Mouse (Mus musculus) thymus, postnatal 4 days (tissue): ENCODE measurements at regions not wholly inside any gene's neighbourhood (a gene's known extent, or its start where the extent isn't known, plus 50 kb on each side); places are given as distances from the start of the nearest gene placed in this dataset.

ENCODE experiments used
- DNase-seq: peaks from one replicate; pipeline ENCODE4 v3.0.0; 2021

DNA sequence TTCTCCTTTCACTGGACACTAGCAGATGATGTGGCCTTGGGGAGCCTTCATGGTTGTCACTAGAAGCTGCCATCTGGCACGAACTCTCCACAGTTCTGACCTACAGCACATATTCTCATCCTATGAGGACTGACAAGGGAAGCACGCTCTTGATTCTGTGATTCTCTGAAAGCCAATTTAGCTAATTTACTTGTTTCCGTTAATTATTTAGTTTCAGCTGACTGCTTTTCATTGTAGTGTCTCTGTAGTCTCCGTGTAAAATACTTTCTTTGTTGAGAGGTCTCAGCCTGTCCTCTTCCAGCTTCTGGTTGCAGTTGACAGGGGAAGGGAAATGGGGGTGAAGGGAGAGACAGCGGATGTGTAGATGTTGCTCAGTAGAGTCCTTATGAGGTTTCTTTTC lies 102.9 kb upstream of the Sp4 start:
- no peak for DNase-seq

DNA sequence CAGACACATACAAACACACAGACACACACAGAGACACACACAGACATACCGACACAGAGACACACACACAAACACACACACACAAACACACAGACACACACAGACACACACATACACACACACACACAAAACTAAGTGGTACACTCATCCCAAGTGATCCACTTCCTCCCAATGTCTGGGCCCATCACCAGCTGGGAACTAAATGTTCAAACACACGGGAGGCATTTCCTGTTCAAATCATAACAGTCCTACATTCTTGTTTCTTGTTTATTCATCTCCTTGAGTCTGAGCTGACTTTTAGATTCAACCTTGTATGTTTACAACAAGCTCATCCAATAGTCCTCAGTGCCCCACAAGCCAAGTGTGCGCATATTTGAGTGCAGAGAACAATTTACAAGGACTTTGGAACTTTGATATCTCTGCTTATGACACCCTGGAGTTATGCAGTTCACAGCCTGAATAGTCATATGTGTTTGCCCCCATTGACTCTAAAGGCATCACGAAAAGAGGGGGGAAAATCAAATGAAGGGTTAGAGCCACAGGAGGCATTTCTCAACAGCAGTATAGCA lies 102.4 kb upstream of the Sp4 start:
- DNase-seq: no peak

DNA sequence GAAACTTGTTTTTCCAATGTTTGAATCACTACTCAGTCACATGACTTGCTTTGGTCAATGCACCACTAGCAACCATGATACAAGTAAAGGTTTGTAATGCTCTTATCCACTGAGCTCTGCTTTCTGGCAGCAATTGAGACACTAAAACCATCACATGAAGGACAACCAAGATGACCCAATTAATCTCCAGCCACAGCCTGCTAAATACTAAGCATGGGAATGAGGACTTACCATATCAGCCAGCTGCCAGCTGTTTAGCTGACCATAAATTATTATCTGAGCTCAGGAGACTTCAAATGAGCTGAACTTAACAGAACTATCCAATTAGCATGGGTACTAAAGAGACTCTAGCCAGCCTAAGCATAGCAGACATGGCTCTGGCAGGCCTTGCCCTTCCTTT lies 100.1 kb upstream of the Sp4 start:
- DNase-seq: no peak

DNA sequence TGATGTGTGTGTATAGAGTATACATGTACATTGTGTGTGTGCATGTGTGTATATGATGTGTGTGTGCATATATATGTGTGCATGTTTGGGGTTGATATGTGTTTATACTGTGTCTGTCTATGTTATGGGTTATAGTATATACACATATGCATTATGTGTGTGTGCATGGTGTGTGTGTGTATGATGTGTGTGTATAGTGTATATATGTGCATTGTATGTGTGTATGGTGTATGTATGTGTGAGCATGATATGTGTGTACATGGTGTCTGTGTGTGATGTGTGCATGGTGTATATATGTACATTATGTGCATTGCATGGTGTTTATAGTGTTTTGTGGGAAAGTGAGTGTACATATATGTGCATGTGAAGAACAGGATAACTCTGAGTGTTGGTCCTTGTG lies 90.4 kb upstream of the Sp4 start:
- DNase-seq: no peak

DNA sequence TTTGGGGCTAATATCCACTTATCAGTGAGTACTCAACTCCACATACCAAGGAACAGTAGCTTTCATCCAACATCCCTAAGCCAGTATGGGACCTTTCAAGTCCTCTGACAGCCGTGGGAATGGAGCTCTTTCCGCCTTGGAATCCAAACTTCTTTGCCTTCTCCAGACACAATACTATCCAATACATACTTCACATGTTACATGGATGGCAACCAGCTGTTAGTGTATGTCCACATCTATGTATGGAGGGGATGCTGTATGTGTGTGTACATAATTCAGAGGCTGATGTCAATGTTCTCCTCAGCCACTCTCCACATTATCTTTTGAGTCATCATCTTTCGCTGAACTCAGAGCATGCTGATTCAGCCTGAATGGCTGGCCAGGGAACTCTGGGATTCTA lies 79.8 kb upstream of the Sp4 start:
- no peak for DNase-seq

DNA sequence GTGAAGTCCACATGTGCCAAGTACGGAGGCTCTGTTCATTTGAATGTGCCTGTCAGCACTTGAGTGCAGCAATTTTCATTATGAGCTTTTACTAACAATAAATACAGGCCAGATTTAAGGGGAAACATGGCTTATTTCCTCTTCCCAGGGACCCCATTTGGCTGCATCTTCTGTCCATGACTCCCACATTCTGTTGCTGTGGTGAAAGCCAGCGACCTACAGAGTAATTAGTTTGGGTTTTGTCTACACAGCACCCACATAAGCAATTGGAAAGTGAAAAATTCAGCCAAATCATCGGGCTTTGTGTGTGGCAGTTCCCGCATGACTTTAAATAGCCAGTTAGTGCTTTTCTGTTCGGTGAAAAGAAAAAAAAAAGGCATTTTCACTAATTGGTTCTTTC lies 76.7 kb upstream of the Sp4 start:
- DNase-seq: no peak

DNA sequence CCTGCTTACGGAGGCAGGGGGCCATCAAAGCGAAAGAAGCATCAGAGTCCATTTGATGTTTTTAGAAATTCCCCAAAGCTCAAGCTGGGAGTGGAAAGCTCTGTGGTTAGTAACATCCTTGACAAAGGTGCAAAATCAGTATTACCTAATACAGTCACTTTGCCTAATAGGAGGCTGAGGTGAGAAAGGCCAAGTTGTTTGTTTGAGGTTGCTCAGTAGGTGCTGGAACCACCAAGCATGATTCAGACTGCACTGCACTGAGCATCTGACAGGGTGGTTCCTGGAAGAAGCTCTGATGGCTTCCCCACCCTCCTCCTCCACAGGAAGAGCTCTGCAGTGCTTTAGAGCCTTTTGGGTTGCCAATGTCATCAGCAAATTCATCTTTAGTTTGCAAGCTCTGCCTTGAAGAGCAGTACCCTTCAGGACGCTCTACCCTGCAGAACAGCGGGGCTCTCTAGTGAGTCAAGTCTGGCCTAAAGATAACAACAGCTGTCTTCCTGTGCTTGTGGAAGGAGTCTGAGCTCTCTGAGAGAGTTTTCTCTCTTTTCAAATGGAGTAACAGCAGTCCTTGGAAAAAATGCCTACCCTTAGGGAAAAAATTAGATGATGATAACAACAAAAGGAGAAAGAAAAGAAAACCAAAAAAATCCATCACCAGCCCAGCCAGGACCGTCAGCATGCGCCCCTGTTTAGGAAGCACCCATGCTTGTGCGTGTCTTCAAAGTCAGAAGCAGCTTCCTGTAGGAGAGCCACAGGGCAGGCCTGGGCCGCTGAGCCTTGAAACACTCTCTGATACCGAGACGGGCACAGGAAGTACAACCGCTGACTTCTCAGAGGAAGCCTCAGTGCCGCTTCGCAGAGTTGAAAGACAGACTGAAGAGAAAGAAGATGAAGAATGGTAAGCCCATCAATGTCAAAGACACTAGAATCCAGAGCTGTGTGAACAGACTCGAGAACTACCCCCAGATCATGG lies 75.6 kb upstream of the Sp4 start:
- DNase-seq: peak; percentile 75

DNA sequence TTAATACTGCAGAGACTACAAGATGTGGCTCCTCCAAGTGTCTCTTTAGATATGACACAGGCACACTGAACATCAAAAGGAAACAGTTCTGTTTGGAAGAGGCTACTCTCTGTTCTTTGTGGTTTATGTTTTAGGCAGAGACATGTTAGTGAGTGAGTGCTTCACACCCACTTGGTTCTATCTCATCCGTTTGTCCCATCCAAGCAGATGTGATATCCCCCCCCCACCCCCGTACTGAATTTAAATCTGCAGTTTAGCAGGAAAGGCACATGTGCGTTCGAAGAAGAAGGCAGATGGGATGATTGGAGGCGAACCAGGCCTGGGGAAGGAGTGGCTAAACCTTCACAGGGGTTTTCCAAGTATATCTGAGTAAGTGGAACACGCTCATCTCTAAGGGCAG lies 72.0 kb upstream of the Sp4 start:
- DNase-seq: no peak

DNA sequence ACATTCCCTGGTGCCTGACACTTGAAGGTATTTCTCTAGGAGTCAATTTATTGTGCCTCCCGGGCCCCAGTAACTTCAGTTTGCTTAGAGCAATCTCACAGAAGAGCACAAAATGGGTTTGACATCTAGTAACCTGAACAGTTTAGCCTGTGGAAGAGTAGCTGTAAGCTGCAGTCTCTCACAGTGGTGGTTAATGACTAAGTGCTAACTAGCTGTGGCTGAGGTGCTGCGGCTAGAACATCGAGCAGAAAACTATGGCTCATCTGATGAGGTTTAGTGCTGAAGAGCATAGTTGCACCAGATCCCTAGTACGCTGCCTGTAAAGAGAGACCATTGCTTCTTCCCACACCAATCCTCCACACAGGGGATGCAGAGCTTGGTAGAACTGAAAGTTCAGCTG lies 70.7 kb upstream of the Sp4 start:
- no peak for DNase-seq

DNA sequence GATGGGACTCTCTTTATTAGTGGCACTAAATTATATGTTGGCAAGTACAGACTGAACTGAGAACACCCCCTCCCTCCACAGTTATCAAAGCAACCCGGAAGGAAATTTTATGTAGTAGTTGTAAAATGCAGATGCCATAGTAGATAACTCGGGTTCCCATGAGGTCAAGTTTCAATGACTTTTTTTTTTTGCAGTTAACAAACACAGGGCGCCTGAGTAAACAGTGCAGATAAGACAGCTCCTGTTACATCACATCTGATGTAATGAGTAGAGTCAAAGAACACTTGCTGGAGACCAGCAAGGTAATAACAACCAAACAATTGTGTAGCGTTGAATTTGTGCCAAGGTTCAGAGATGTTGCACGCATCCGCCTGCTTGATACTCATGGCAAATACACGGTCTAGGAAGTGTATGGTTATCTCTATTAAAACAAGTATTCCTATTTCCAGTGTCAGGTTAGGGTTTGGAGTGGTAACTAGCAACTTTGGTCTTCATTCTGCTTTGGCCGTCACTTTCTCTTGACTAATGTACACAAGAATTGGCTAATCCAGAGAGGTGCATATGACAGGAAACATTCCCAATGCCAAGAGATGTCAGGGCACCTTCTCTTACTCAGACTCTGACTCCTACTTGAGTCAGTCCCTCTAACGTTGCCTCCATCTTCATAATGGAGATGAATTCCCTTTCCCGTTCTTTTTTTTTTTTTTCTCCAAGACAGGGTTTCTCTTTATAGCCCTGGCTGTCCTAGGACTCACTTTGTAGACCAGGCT lies 66.3 kb upstream of the Sp4 start:
- no peak for DNase-seq

DNA sequence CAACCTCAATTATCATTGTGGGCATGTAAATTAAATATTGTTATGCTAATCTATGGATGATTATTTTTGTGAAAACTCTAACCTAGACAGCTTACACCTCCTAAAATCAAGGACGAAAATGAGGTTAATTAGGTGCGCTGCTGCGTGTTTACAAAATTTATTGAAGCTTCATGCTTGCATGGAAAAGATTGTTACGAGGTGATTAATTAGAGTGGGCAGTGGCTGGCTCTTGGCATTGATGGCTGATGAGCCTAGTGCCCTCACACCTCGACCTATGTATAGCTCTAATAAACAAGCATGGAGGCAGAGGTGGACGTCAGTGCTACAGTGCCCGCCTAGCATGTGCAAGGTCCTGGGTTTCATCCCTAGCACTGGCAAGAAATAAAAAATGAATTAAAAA lies 51.6 kb upstream of the Sp4 start:
- no peak for DNase-seq

DNA sequence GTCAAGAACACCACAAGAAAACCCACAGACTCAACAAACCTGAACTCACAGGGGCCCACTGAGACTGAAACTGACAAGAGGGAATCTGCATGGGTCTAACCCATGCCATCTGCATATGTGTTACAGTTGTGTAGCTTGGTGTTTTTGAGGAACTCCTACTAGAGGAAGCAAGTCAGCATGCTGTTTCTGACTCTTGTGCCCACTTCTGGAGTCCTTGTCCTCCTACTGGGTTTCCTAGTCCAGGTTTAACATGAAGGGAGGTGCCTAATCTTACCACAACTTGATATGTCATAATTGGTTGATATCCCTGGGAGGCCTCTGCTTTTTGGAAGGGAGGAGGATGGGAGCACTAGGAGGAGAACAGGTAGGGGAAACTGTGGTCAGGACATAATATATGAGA lies 50.2 kb upstream of the Sp4 start:
- no peak for DNase-seq
